Mouse (Mus musculus) ES-E14 (cell line): ENCODE measurements around the gene Ccdc88a. TPM values are rescaled to one million over a fixed set of nuclear protein-coding genes. Genes with fewer than 3 reads are reported as not detected.
"Not testable (repeated sequence)": the region's sequence is repeated elsewhere in the genome, so short reads cannot be mapped to it uniquely, and the experiment has no call there.

Experiments used
- DNase-seq: peaks from one replicate; pipeline ENCODE4 v3.0.0-alpha.2; 2013; ENCODE audit warnings: low read depth, low spot score
- H3K27ac ChIP-seq: 2 replicates; pipeline ENCODE4 v1.5.1; 2012; ENCODE audit warnings: low read depth, mild to moderate bottlenecking, low read length, moderate library complexity, mixed read lengths; ENCODE audit not compliant: poor library complexity, insufficient read depth, severe bottlenecking
- H3K36me3 ChIP-seq: 2 replicates; pipeline ENCODE4 v1.6.1; 2012; ENCODE audit warnings: mild to moderate bottlenecking, low read length, moderate library complexity, mixed read lengths; ENCODE audit not compliant: control insufficient read depth, poor library complexity, insufficient read depth, severe bottlenecking
- H3K4me1 ChIP-seq, 2 experiments: fragments of 150-350 bp in 1 of 2; sonication (generic) in 1 of 2; 2 replicates each; pipeline ENCODE4 v1.6.1; 2012; ENCODE audit warnings: low read length in 2 of 2, mild to moderate bottlenecking in 1 of 2, mixed read lengths in 1 of 2; ENCODE audit not compliant: control insufficient read depth in 2 of 2, insufficient read depth in 2 of 2, poor library complexity in 1 of 2
- H3K4me3 ChIP-seq, 2 experiments: fragments of 150-350 bp in 1 of 2; sonication (generic) in 1 of 2; 2 replicates each; pipeline ENCODE4 v1.5.1; 2012; ENCODE audit warnings: low read length in 2 of 2, low read depth in 1 of 2, mild to moderate bottlenecking in 1 of 2, mixed read lengths in 1 of 2; ENCODE audit not compliant: insufficient read depth in 1 of 2, poor library complexity in 1 of 2, severe bottlenecking in 1 of 2
- H3K9ac ChIP-seq: 2 replicates; pipeline ENCODE4 v1.6.1; 2012; ENCODE audit warnings: low read depth, mild to moderate bottlenecking, low read length, mixed read lengths; ENCODE audit not compliant: poor library complexity, insufficient read depth, severe bottlenecking
- H3K9me3 ChIP-seq: fragments of 150-350 bp; sonication (generic); 2 replicates; pipeline ENCODE4 v1.6.1; 2012; ENCODE audit warnings: low read depth, mild to moderate bottlenecking, low read length; ENCODE audit not compliant: control insufficient read depth, insufficient read depth
- CHD2 ChIP-seq: IDR thresholded peaks from 2 replicates; pipeline ENCODE4 v1.6.1; 2014; ENCODE audit warnings: mild to moderate bottlenecking, low read depth, low read length, inconsistent platforms
- HCFC1 ChIP-seq: IDR thresholded peaks from 2 replicates; pipeline ENCODE4 v1.6.1; 2012; ENCODE audit warnings: low read length, inconsistent platforms, borderline replicate concordance; ENCODE audit not compliant: insufficient read depth
- MAFK ChIP-seq: IDR thresholded peaks from 2 replicates; pipeline ENCODE4 v1.6.1; 2014; ENCODE audit warnings: mild to moderate bottlenecking, low read depth, low read length, inconsistent platforms; ENCODE audit not compliant: insufficient read depth
- ZC3H11A ChIP-seq: IDR thresholded peaks from 2 replicates; pipeline ENCODE4 v1.6.1; 2012; ENCODE audit warnings: low read depth, mild to moderate bottlenecking, inconsistent platforms, low read length, borderline replicate concordance
- ZNF384 ChIP-seq: IDR thresholded peaks from 2 replicates; pipeline ENCODE4 v1.6.1; 2012; ENCODE audit warnings: low read depth, low read length, inconsistent platforms
- in situ Hi-C, 2 experiments: fragments of 600-800 bp; cut with MboI; formaldehyde crosslinking; loops; one replicate each; pipeline ENCODE4 v1.15.1; 2025; ENCODE audit warnings: low sequenced_read_pairs in 2 of 2, inconsistent platforms in 1 of 2; ENCODE audit not compliant: unreplicated experiment in 2 of 2
- total RNA-seq: library from RNA; depleted of rRNA; stranded (reverse); fragments of 300-350 nt; gene quantifications from 2 replicates; pipeline ENCODE4 v1.2.3, GENCODE M21; 2012

Gene Ccdc88a
- total RNA-seq, 1 experiment, result 15.3 TPM

DNA sequence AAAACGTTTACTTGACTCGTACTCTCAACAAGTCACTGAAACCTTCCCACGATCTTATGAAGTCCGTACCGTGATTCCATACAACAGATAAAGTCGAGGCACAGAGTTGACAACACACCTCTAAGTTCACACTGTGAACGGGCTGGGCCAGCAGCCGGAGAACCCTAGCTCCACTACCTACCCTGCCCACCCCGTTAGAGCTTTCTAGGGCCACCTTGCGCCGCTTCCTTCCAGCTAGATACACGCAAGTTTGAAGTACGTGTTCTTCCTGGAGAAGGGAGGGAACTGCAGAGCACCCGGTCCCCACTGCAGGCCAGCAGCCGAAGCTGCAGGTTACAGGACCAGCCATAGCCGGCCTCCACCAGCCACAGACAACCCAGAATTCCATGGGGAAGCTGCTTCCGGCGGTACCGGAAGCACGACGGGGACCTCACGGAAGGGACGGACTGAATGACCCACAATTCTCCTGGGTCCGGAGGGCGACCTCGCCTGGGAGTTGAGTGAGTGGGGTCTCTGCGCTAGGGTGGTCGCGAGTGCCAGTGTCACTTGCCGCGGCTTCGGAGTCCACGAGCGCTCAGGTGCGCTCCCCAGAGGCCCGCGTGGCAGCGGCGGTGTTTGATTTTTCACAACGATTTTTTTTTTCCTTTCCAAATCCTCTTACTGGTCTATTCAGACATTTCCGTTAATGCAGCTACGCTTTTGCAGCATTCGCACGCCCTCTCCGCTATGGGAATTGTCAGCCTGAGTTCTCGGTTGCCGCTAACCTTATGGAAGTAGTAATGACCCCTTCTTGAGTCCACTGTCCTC is 152.7 kb downstream of the Ccdc88a start, which contains the start of gene Mtif2:
Mtif2 (plus strand) TSS at position 421 of the 807 bp plus-strand sequence.
- TF ChIP-seq CHD2, result no peak
- TF ChIP-seq HCFC1, result peak; percentile 84
- TF ChIP-seq ZNF384, result peak; percentile 55; the same call in 1 of the 2 replicates
- Histone ChIP-seq H3K4me1 (no peaks in the 10 kb centered on the region), H3K4me3 (peak within 1 kb of the TSS; percentile 80 to 83), H3K9me3 (no peaks in the 10 kb centered on the region), H3K9ac (peak within 1 kb of the TSS; percentile 87), H3K36me3 (peaks cover 2% of the 10 kb centered on the region; the same call in 1 of the 2 replicates), H3K27ac (peak within 1 kb of the TSS; percentile 61)
- in situ Hi-C loops, result no loop called here
- peak; percentile 79 for DNase-seq

DNA sequence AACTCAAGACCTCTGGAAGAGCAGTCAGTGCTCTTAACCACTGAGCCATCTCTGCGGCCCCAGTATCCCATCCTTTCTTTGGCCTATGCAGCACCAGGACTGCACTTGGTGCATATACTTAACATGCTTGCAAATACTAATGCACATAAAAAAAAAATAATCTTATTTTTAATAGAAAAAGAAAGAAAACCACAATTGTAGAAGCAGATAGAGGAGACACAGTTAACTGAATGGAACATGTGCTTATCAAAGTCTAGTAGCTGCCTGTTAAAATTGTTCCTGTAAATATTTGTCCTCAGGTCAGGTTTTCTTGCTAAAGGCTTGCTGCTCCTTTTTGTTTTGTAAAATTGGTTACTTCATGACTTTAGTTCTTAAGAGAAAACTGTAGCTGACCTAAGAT is 164.7 kb downstream of the Ccdc88a start:
- no peak overlapping the region for H3K27ac ChIP-seq
- H3K4me1 ChIP-seq, result no peaks in the 10 kb centered on the region
- DNase-seq, result no peak
- H3K9ac ChIP-seq, result no peak overlapping the region
- no peaks in the 10 kb centered on the region for H3K9me3 ChIP-seq
- peaks cover 10% of the 10 kb centered on the region for H3K36me3 ChIP-seq
- H3K4me3 ChIP-seq, result no peak overlapping the region
- in situ Hi-C loops, result no loop called here
- TF ChIP-seq CHD2 (no peak), HCFC1 (no peak), ZC3H11A (no peak), ZNF384 (no peak), MAFK (no peak)

DNA sequence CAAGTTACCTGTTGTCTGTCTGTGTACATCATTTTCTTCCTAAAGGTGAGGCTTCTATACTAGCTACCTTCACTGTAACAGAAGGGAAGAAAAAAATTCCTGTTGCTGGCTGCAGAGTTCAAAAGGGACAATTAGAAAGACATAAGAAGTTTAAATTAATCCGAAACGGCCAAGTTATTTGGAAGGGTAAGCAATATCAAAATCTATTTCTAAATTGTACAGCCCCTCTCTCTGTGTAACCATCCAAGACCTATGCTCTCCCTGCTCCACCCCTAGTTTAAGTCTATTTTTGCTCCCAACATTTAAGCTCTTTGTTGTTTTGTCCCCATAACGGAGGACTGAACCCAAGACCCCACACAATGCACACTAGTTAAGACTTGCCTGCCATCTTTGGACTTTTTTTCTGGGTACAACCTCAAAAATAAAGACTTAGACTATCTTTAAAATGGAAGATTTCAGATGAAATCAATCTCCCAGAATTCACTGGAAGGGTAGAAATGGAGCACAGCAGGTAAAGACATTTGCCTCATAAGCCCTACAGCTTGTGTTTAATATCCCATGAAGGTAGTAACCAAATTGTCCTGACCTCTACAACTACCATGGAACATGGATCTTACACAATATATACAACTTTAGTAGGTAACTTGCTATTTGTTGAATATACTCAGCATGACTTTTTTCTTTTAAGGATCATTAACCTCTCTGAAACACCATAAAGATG is 170.9 kb downstream of the Ccdc88a start:
- Histone ChIP-seq H3K36me3 (peaks cover 17% of the 10 kb centered on the region), H3K4me3 (no peak overlapping the region), H3K9ac (no peak overlapping the region), H3K27ac (no peak overlapping the region; the same call in 1 of the 2 replicates), H3K4me1 (no peaks in the 10 kb centered on the region), H3K9me3 (no peaks in the 10 kb centered on the region)
- TF ChIP-seq CHD2 (peak; percentile 29; the same call in 1 of the 2 replicates), ZC3H11A (no peak)
- in situ Hi-C loops, result no loop called here
- no peak for DNase-seq

DNA sequence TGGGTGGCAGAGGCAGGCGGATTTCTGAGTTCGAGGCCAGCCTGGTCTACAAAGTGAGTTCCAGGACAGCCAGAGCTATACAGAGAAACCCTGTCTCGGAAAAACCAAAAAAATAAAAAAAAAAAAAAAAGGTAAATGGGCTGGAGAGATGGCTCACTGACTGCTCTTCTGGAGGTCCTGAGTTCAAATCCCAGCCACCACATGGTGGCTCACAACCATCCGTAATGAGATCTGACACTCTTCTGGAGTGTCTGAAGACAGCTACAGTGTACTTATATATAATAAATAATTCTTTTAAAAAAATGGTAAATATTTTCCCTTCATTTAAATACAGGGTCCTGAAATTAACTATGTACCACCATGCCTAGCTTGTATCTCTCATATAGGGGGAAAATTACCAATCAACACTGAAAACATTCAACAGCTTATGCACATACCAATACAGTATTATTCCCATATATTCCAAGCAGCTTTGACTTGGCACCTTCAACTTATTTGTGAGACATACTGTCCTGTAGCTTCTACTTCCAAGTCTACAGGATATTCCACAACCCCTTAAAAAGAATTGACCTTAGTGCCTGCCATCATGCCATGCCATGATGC is 171.8 kb downstream of the Ccdc88a start:
- H3K9me3 ChIP-seq, H3K27ac ChIP-seq, H3K4me3 ChIP-seq, H3K4me1 ChIP-seq, DNase-seq, in situ Hi-C loops, H3K9ac ChIP-seq: not testable (repeated sequence)
- peaks cover 17% of the 10 kb centered on the region for H3K36me3 ChIP-seq

DNA sequence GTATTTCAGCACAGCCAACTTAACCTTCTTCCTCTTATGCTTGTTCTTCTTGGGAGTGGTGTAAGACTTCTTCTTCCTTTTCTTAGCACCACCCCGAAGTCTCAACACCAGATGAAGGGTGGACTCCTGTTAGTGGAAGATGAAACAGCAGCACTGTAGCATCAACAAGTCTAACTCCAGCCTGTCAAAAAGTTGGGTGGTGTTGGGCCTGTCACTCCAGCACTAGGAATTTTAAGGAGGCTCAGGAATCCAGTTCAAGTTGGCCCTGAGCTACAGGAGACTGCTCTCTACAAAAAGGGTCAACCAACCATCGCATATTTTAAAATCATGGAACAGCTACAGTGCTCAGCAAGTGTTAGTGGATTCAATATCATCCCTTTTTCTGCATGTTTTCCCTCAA is 172.8 kb downstream of the Ccdc88a start:
- H3K4me1 ChIP-seq, DNase-seq, H3K9me3 ChIP-seq, in situ Hi-C loops, H3K27ac ChIP-seq: not testable (repeated sequence)
- H3K4me3 ChIP-seq, result peak overlapping the region; percentile 90 to 97
- peak overlapping the region; percentile 99 for H3K9ac ChIP-seq
- peaks cover 17% of the 10 kb centered on the region for H3K36me3 ChIP-seq
